In genomic region chr7:19831837-19832236, GRCm38 (mm10) we compare ENCODE assay signal across 13 mouse cellular contexts. TPM values are rescaled to one million over a fixed set of nuclear protein-coding genes. Genes with fewer than 3 reads are reported as not detected.
A peak's percentile ranks its signal among the peaks of the same experiment; 100 is the strongest.
DNase-seq lines count a peak whose midpoint lies in the region; ATAC-seq and TF ChIP-seq lines count a peak whose summit lies in the region.
"Had no signal": no experiment of that assay in that cellular context is flagged by ENCODE, and none has a peak within 500 bp of the region (broad histone marks: within the 10 kb centered on the region; RNA-seq: fewer than 3 reads in every experiment).

No protein-coding gene starts in this region.

- H3K4me2 ChIP-seq in lung, embryonic 14.5 days = no peak overlapping the region
- H3K4me2 ChIP-seq in intestine, embryonic 15.5 days (replicated peaks) = no peak overlapping the region
- H3K4me2 ChIP-seq in stomach, postnatal 0 days (replicated peaks; ENCODE audit: low read depth) = no peak overlapping the region
- H3K4me2 ChIP-seq: heart, embryonic 11.5 days had no signal

- no peak for TF ChIP-seq CTCF in gastrocnemius, adult 2 months (IDR thresholded peaks at IDR 0.05)
- TF ChIP-seq CTCF in lung, embryonic 14.5 days (IDR thresholded peaks at IDR 0.05; ENCODE audit: low read depth) = no peak
- TF ChIP-seq CTCF in lung, adult 2 months (IDR thresholded peaks at IDR 0.05; ENCODE audit: insufficient read depth, low read length) = no peak
- TF ChIP-seq CTCF in stomach, postnatal 0 days (IDR thresholded peaks at IDR 0.05; ENCODE audit: low read depth) = no peak

- H3K9me3 ChIP-seq in lung, embryonic 14.5 days (ENCODE audit: low read depth, low read length) = no peaks in the 10 kb centered on the region
- H3K9me3 ChIP-seq in intestine, embryonic 15.5 days = no peaks in the 10 kb centered on the region
- H3K9me3 ChIP-seq in stomach, postnatal 0 days (ENCODE audit: control insufficient read depth, low read length) = no peaks in the 10 kb centered on the region
- H3K9me3 ChIP-seq: forebrain, embryonic 10.5 days had no signal

- no peaks in the 10 kb centered on the region for H3K36me3 ChIP-seq in lung, embryonic 14.5 days (ENCODE audit: insufficient read depth)
- no peaks in the 10 kb centered on the region for H3K36me3 ChIP-seq in intestine, embryonic 15.5 days
- no peaks in the 10 kb centered on the region for H3K36me3 ChIP-seq in stomach, postnatal 0 days (ENCODE audit: control insufficient read depth, insufficient read depth, low read length)
- H3K36me3 ChIP-seq: forebrain, embryonic 10.5 days had no signal

- ATAC-seq in lung, embryonic 14.5 days (ENCODE audit: insufficient read depth) = peak; percentile 37; the same call in 1 of the 2 replicates
- peak; percentile 50 for ATAC-seq in intestine, embryonic 15.5 days
- ATAC-seq in stomach, postnatal 0 days (ENCODE audit: low FRiP score, low TSS enrichment) = peak; percentile 84

- TF ChIP-seq POLR2A in lung, adult 2 months (IDR thresholded peaks at IDR 0.05; ENCODE audit: borderline replicate concordance, extremely low read depth, low read depth, low read length) = no peak

- H3K4me1 ChIP-seq in lung, embryonic 14.5 days (ENCODE audit: insufficient read depth) = peaks cover 5% of the 10 kb centered on the region
- peaks cover 8% of the 10 kb centered on the region for H3K4me1 ChIP-seq in lung, adult 2 months (ENCODE audit: control insufficient read depth, insufficient read depth, low read length)
- peaks cover 24% of the 10 kb centered on the region for H3K4me1 ChIP-seq in intestine, embryonic 15.5 days (replicated peaks)
- H3K4me1 ChIP-seq in stomach, postnatal 0 days (replicated peaks; ENCODE audit: control insufficient read depth, insufficient read depth) = peaks cover 8% of the 10 kb centered on the region

- peak; percentile 44 for DNase-seq in gastrocnemius, adult 2 months
- no peak for DNase-seq in gastrocnemius, postnatal 4 days (ENCODE audit: low spot score in 2 of 2)
- peak; percentile 21 for DNase-seq in lung, embryonic 14.5 days
- DNase-seq in lung, adult 2 months = no peak
- peak; percentile 75 for DNase-seq in stomach, postnatal 0 days (ENCODE audit: low spot score)
- no peak for DNase-seq in T-cell, adult 2 months (ENCODE audit: low spot score)
- DNase-seq in heart, postnatal 36 days = no peak
- DNase-seq: cerebellum, postnatal 10 days; kidney, adult 8-10 months had no signal

- H3K4me3 ChIP-seq in gastrocnemius, adult 2 months = no peak overlapping the region
- no peak overlapping the region for H3K4me3 ChIP-seq in lung, embryonic 14.5 days (ENCODE audit: low read depth, low read length)
- no peak overlapping the region for H3K4me3 ChIP-seq in lung, adult 2 months (replicated peaks; ENCODE audit: extremely low read depth, low read depth, low read length)
- no peak overlapping the region for H3K4me3 ChIP-seq in intestine, embryonic 15.5 days (replicated peaks)
- no peak overlapping the region for H3K4me3 ChIP-seq in stomach, postnatal 0 days (ENCODE audit: low read depth, low read length)
- H3K4me3 ChIP-seq: forebrain, embryonic 10.5 days had no signal

- H3K27ac ChIP-seq in gastrocnemius, adult 2 months = peak overlapping the region; percentile 82
- H3K27ac ChIP-seq in lung, embryonic 14.5 days (ENCODE audit: low read depth) = no peak overlapping the region
- H3K27ac ChIP-seq in intestine, embryonic 15.5 days = 0 out of 2 replicates have a peak overlapping the region, but pooled peaks have one; percentile 14
- H3K27ac ChIP-seq in stomach, postnatal 0 days (replicated peaks) = peak overlapping the region; percentile 63; the same call in 1 of the 2 replicates
- H3K27ac ChIP-seq: forebrain, embryonic 10.5 days had no signal

- intact Hi-C loops in gastrocnemius, adult 2 months (cut with DNase I) = loop anchor here (2.0 kb wide), 1 partner anchor 21 kb away; no protein-coding TSS in a partner anchor
- intact Hi-C loops in heart, postnatal 36 days (cut with DNase I) = no loop called here

- 36% methylated on average over 9 of the region's 9 CpGs for WGBS in lung, embryonic 14.5 days
- 35% methylated on average over 9 of the region's 9 CpGs for WGBS in lung, adult 2 months
- 37% methylated on average over 9 of the region's 9 CpGs for WGBS in intestine, embryonic 15.5 days
- WGBS in stomach, postnatal 0 days = 24% methylated on average over 9 of the region's 9 CpGs

- no peak for TF ChIP-seq EP300 in stomach, postnatal 0 days (optimal IDR thresholded peaks at IDR 0.05)

- no peaks in the 10 kb centered on the region for H3K27me3 ChIP-seq in lung, embryonic 14.5 days (ENCODE audit: insufficient read depth, low read length)
- H3K27me3 ChIP-seq in intestine, embryonic 15.5 days (replicated peaks) = no peaks in the 10 kb centered on the region
- no peaks in the 10 kb centered on the region for H3K27me3 ChIP-seq in stomach, postnatal 0 days (ENCODE audit: control insufficient read depth, insufficient read depth, low read length)

- H3K9ac ChIP-seq in lung, embryonic 14.5 days = no peak overlapping the region
- H3K9ac ChIP-seq in intestine, embryonic 15.5 days = no peak overlapping the region
- H3K9ac ChIP-seq in stomach, postnatal 0 days (ENCODE audit: low read length) = no peak overlapping the region

RNA-seq across cellular contexts. Expression of gene Bcl3, which starts 9.3 kb away (rescaled TPM):
- total RNA-seq in gastrocnemius, adult 2 months (2021) = 1 to 10 TPM; 1.3 to 1.5 TPM
- 1 to 10 TPM; 5.1 to 5.7 TPM for total RNA-seq in gastrocnemius, postnatal 4 days (2021)
- 4.4 and 6.7 TPM in 2 replicates for polyA plus RNA-seq in lung, embryonic 14.5 days (2014; fragmentation: Nextera tagmentation; extraction: Ambion mirVana)
- polyA plus RNA-seq in lung, adult 2 months (2012; rRNA removed) = 38.7 and 71.2 TPM in 2 replicates
- polyA plus RNA-seq in intestine, embryonic 15.5 days (2015; fragmentation: Nextera tagmentation; extraction: Ambion mirVana) = 13.3 and 13.9 TPM in 2 replicates
- polyA plus RNA-seq in stomach, postnatal 0 days (2015; fragmentation: Nextera tagmentation; extraction: Ambion mirVana) = 8.9 and 9.1 TPM in 2 replicates
- 1 to 10 TPM; 3.5 TPM for total RNA-seq in heart, postnatal 36 days (2021)

RNA-seq across cellular contexts. Expression of gene Gm19345, which starts 20.0 kb away (rescaled TPM):
- total RNA-seq in gastrocnemius, adult 2 months (2021) = not detected
- not detected for total RNA-seq in gastrocnemius, postnatal 4 days (2021)
- polyA plus RNA-seq in lung, embryonic 14.5 days (2014; fragmentation: Nextera tagmentation; extraction: Ambion mirVana) = not detected in 2 replicates
- polyA plus RNA-seq in lung, adult 2 months (2012; rRNA removed) = 0.52 TPM in 1 of 2 replicates, not detected in the other
- polyA plus RNA-seq in intestine, embryonic 15.5 days (2015; fragmentation: Nextera tagmentation; extraction: Ambion mirVana) = 0.14 and 0.16 TPM in 2 replicates
- polyA plus RNA-seq in stomach, postnatal 0 days (2015; fragmentation: Nextera tagmentation; extraction: Ambion mirVana) = 0.29 and 0.41 TPM in 2 replicates
- total RNA-seq in heart, postnatal 36 days (2021) = not detected
- polyA plus RNA-seq: forebrain, embryonic 10.5 days; heart, embryonic 11.5 days had no signal

RNA-seq across cellular contexts. Expression of gene Ceacam16, which starts 29.3 kb away (rescaled TPM):
- total RNA-seq in gastrocnemius, adult 2 months (2021) = not detected
- total RNA-seq in gastrocnemius, postnatal 4 days (2021) = not detected
- polyA plus RNA-seq in lung, embryonic 14.5 days (2014; fragmentation: Nextera tagmentation; extraction: Ambion mirVana) = not detected in 2 replicates
- 0.90 and 2.5 TPM in 2 replicates for polyA plus RNA-seq in lung, adult 2 months (2012; rRNA removed)
- polyA plus RNA-seq in intestine, embryonic 15.5 days (2015; fragmentation: Nextera tagmentation; extraction: Ambion mirVana) = not detected in 2 replicates
- not detected in 2 replicates for polyA plus RNA-seq in stomach, postnatal 0 days (2015; fragmentation: Nextera tagmentation; extraction: Ambion mirVana)
- under 1 TPM in 1 of 2 experiments, not detected in 1; 0.69 TPM for total RNA-seq in heart, postnatal 36 days (2021)
- total RNA-seq: left cerebral cortex, postnatal 36 days had no signal
- polyA plus RNA-seq: forebrain, embryonic 10.5 days; heart, embryonic 11.5 days had no signal

RNA-seq across cellular contexts. Expression of gene Cblc, which starts 35.2 kb away (rescaled TPM):
- not detected for total RNA-seq in gastrocnemius, adult 2 months (2021)
- total RNA-seq in gastrocnemius, postnatal 4 days (2021) = under 1 TPM; 0.76 to 0.96 TPM
- 6.8 and 10.2 TPM in 2 replicates for polyA plus RNA-seq in lung, embryonic 14.5 days (2014; fragmentation: Nextera tagmentation; extraction: Ambion mirVana)
- 16.1 and 21.9 TPM in 2 replicates for polyA plus RNA-seq in lung, adult 2 months (2012; rRNA removed)
- 24.5 and 26.4 TPM in 2 replicates for polyA plus RNA-seq in intestine, embryonic 15.5 days (2015; fragmentation: Nextera tagmentation; extraction: Ambion mirVana)
- 44.4 and 48.5 TPM in 2 replicates for polyA plus RNA-seq in stomach, postnatal 0 days (2015; fragmentation: Nextera tagmentation; extraction: Ambion mirVana)
- under 1 TPM; 0.75 to 0.81 TPM for total RNA-seq in heart, postnatal 36 days (2021)
- total RNA-seq: left cerebral cortex, postnatal 36 days had no signal

RNA-seq across cellular contexts. Expression of gene Ceacam19, which starts 55.9 kb away (rescaled TPM):
- total RNA-seq in gastrocnemius, adult 2 months (2021) = not detected
- not detected for total RNA-seq in gastrocnemius, postnatal 4 days (2021)
- polyA plus RNA-seq in lung, embryonic 14.5 days (2014; fragmentation: Nextera tagmentation; extraction: Ambion mirVana) = not detected in 2 replicates
- 2.0 TPM in 1 of 2 replicates, not detected in the other for polyA plus RNA-seq in lung, adult 2 months (2012; rRNA removed)
- polyA plus RNA-seq in intestine, embryonic 15.5 days (2015; fragmentation: Nextera tagmentation; extraction: Ambion mirVana) = not detected in 2 replicates
- 9.5 and 10.2 TPM in 2 replicates for polyA plus RNA-seq in stomach, postnatal 0 days (2015; fragmentation: Nextera tagmentation; extraction: Ambion mirVana)
- not detected for total RNA-seq in heart, postnatal 36 days (2021)
- total RNA-seq: left cerebral cortex, postnatal 36 days had no signal
- polyA plus RNA-seq: forebrain, embryonic 10.5 days; heart, embryonic 11.5 days had no signal

Comparison
In these comparisons a context has a peak if more than half of its experiments do, and no peak if none do; other contexts are left out.
1. DNase-seq: peak in gastrocnemius, adult 2 months (single experiment), lung, embryonic 14.5 days (single experiment) and stomach, postnatal 0 days (single experiment); none in gastrocnemius, postnatal 4 days (0 of 2), lung, adult 2 months (single experiment), T-cell, adult 2 months (single experiment) and heart, postnatal 36 days (0 of 2).
2. Peak in every context shown above with its lines, with median percentiles within 50 percentile points of each other: ATAC-seq.